Mouse (Mus musculus): Measurements from ENCODE around the gene Rreb1. TPM values are rescaled to one million over a fixed set of nuclear protein-coding genes. Genes with fewer than 3 reads are reported as not detected.

Gene Rreb1
- 10 to 100 TPM; 17.1 to 20.8 TPM for total RNA-seq (2021)

GRCm38 (mm10) chr13:37778147-37778593 lies at the start of gene Rreb1:
Gene Rreb1, plus strand, starts transcription at chr13:37778400.
- intact Hi-C loops (cut with DNase I): no loop called here
- peak in 1 of 2 experiments; percentile 76 for DNase-seq (ENCODE audit: extremely low spot score in 1 of 2, low spot score in 2 of 2)

GRCm38 (mm10) chr13:37728551-37728950 lies 49.6 kb upstream of the Rreb1 start:
- intact Hi-C loops (cut with DNase I): no loop called here
- no peak for DNase-seq (ENCODE audit: extremely low spot score in 1 of 2, low spot score in 2 of 2)

- intact Hi-C loops (cut with DNase I): no loop called here
- DNase-seq (ENCODE audit: extremely low spot score in 1 of 2, low spot score in 2 of 2): no peak
Measured at GRCm38 (mm10) chr13:37731914-37732693, 46.1 kb upstream of the Rreb1 start.

GRCm38 (mm10) chr13:37734501-37734900 lies 43.7 kb upstream of the Rreb1 start:
- intact Hi-C loops (cut with DNase I): no loop called here
- DNase-seq (ENCODE audit: extremely low spot score in 1 of 2, low spot score in 2 of 2): no peak

GRCm38 (mm10) chr13:37740111-37740510 lies 38.1 kb upstream of the Rreb1 start:
- intact Hi-C loops (cut with DNase I): no loop called here
- no peak for DNase-seq (ENCODE audit: extremely low spot score in 1 of 2, low spot score in 2 of 2)

GRCm38 (mm10) chr13:37740752-37741151 lies 37.4 kb upstream of the Rreb1 start:
- intact Hi-C loops (cut with DNase I): no loop called here
- DNase-seq (ENCODE audit: extremely low spot score in 1 of 2, low spot score in 2 of 2): no peak

GRCm38 (mm10) chr13:37742248-37742647 lies 36.0 kb upstream of the Rreb1 start:
- intact Hi-C loops (cut with DNase I): no loop called here

GRCm38 (mm10) chr13:37747504-37747903 lies 30.7 kb upstream of the Rreb1 start:
- intact Hi-C loops (cut with DNase I): no loop called here
- no peak for DNase-seq (ENCODE audit: extremely low spot score in 1 of 2, low spot score in 2 of 2)

More at GRCm38 (mm10) chr13:37742248-37742647, 36.0 kb upstream of the Rreb1 start:
- DNase-seq (ENCODE audit: extremely low spot score in 1 of 2, low spot score in 2 of 2): no peak

GRCm38 (mm10) chr13:37749485-37749884 lies 28.7 kb upstream of the Rreb1 start:
- intact Hi-C loops (cut with DNase I): no loop called here
- peak; percentile 20 to 27 for DNase-seq (ENCODE audit: extremely low spot score in 1 of 2, low spot score in 2 of 2)

- intact Hi-C loops (cut with DNase I): no loop called here
- DNase-seq (ENCODE audit: extremely low spot score in 1 of 2, low spot score in 2 of 2): peak; percentile 6 to 58
Measured at GRCm38 (mm10) chr13:37751154-37751950, 26.8 kb upstream of the Rreb1 start.

GRCm38 (mm10) chr13:37759341-37760012 lies 18.7 kb upstream of the Rreb1 start:
- no peak for DNase-seq (ENCODE audit: extremely low spot score in 1 of 2, low spot score in 2 of 2)
- intact Hi-C loops (cut with DNase I): no loop called here

GRCm38 (mm10) chr13:37760013-37760342 lies 18.2 kb upstream of the Rreb1 start:
- DNase-seq (ENCODE audit: extremely low spot score in 1 of 2, low spot score in 2 of 2): no peak
- intact Hi-C loops (cut with DNase I): no loop called here

GRCm38 (mm10) chr13:37760373-37760772 lies 17.8 kb upstream of the Rreb1 start:
- intact Hi-C loops (cut with DNase I): no loop called here
- no peak for DNase-seq (ENCODE audit: extremely low spot score in 1 of 2, low spot score in 2 of 2)

- intact Hi-C loops (cut with DNase I): no loop called here
- DNase-seq (ENCODE audit: extremely low spot score in 1 of 2, low spot score in 2 of 2): peak in 1 of 2 experiments; percentile 29
Measured at GRCm38 (mm10) chr13:37760957-37761941, 17.0 kb upstream of the Rreb1 start.

GRCm38 (mm10) chr13:37763800-37764407 lies 14.3 kb upstream of the Rreb1 start:
- intact Hi-C loops (cut with DNase I): no loop called here
- no peak for DNase-seq (ENCODE audit: extremely low spot score in 1 of 2, low spot score in 2 of 2)

- intact Hi-C loops (cut with DNase I): no loop called here
- no peak for DNase-seq (ENCODE audit: extremely low spot score in 1 of 2, low spot score in 2 of 2)
Measured at GRCm38 (mm10) chr13:37769777-37770176, 8.4 kb upstream of the Rreb1 start.

- intact Hi-C loops (cut with DNase I): no loop called here
Measured at GRCm38 (mm10) chr13:37773476-37773875, 4.7 kb upstream of the Rreb1 start.

GRCm38 (mm10) chr13:37776675-37777074 lies 1.5 kb upstream of the Rreb1 start:
- DNase-seq (ENCODE audit: extremely low spot score in 1 of 2, low spot score in 2 of 2): no peak
- intact Hi-C loops (cut with DNase I): no loop called here

More at GRCm38 (mm10) chr13:37773476-37773875, 4.7 kb upstream of the Rreb1 start:
- no peak for DNase-seq (ENCODE audit: extremely low spot score in 1 of 2, low spot score in 2 of 2)
